Mouse (Mus musculus) hindbrain, embryonic 14.5 days (tissue): Measurements from ENCODE around the gene Stard5. TPM values are rescaled to one million over a fixed set of nuclear protein-coding genes. Genes with fewer than 3 reads are reported as not detected.

Experiments
- ATAC-seq: fragments of 200-750 bp; cut with Nextera tagmentation; 2 replicates; pipeline ENCODE4 v1.8.0; 2017; ENCODE audit warnings: moderate number of reproducible peaks, mild to moderate bottlenecking, moderate TSS enrichment, moderate library complexity; ENCODE audit not compliant: low FRiP score
- DNase-seq: peaks from one replicate; pipeline ENCODE4 v3.0.0-alpha.2; 2015; ENCODE audit warnings: low spot score
- H3K27ac ChIP-seq: fragments of 300-500 bp; sonication (generic); 2 replicates; pipeline ENCODE4 v1.5.1; 2014; ENCODE audit warnings: mild to moderate bottlenecking, moderate library complexity
- H3K27me3 ChIP-seq: fragments of 300-500 bp; sonication (generic); 2 replicates; pipeline ENCODE4 v1.6.1; 2014; ENCODE audit warnings: mild to moderate bottlenecking, low read length, mixed read lengths; ENCODE audit not compliant: control insufficient read depth, insufficient read depth
- H3K36me3 ChIP-seq: fragments of 300-500 bp; sonication (generic); replicated peaks from 2 replicates; pipeline ENCODE4 v1.6.1; 2014; ENCODE audit not compliant: control insufficient read depth, insufficient read depth
- H3K4me1 ChIP-seq: fragments of 300-500 bp; sonication (generic); replicated peaks from 2 replicates; pipeline ENCODE4 v1.6.1; 2014; ENCODE audit warnings: antibody characterized with exemption, low read length, mixed read lengths; ENCODE audit not compliant: control insufficient read depth, insufficient read depth
- H3K4me2 ChIP-seq: fragments of 300-500 bp; sonication (generic); replicated peaks from 2 replicates; pipeline ENCODE4 v1.6.1; 2014; ENCODE audit warnings: mild to moderate bottlenecking, moderate library complexity
- H3K4me3 ChIP-seq: fragments of 300-500 bp; sonication (generic); replicated peaks from 2 replicates; pipeline ENCODE4 v1.5.1; 2014; ENCODE audit warnings: mild to moderate bottlenecking, low read length
- H3K9ac ChIP-seq: fragments of 300-500 bp; sonication (generic); 2 replicates; pipeline ENCODE4 v1.6.1; 2014
- H3K9me3 ChIP-seq: fragments of 300-500 bp; sonication (generic); 2 replicates; pipeline ENCODE4 v1.6.1; 2016; ENCODE audit warnings: low read length; ENCODE audit not compliant: control insufficient read depth
- WGBS: fragments of 180-500 bp; shearing (Covaris S2); extraction: QIAGEN DNeasy Blood & Tissue Kit; methylation state at CpG from one replicate; pipeline ENCODE4 v1.1.7; 2014; 5-methylcytosine and 5-hydroxymethylcytosine counted together
- polyA plus RNA-seq: library from polyadenylated mRNA; unstranded; fragments of >200 nt; fragmentation: Nextera tagmentation; extraction: Ambion mirVana; gene quantifications from 2 replicates; pipeline ENCODE4 v1.2.1, GENCODE M21; 2014

Stard5 gene
- polyA plus RNA-seq, 1 experiment from 2014 or later: 5.6 TPM

- no peak overlapping the region for H3K9ac ChIP-seq
- no peaks in the 10 kb centered on the region for H3K9me3 ChIP-seq
- ATAC-seq: no peak
- DNase-seq: no peak
- H3K27me3 ChIP-seq: no peaks in the 10 kb centered on the region
- H3K4me1 ChIP-seq: no peaks in the 10 kb centered on the region
- H3K4me2 ChIP-seq: no peak overlapping the region
- H3K36me3 ChIP-seq: no peaks in the 10 kb centered on the region
- 92% methylated on average over 6 of the region's 6 CpGs for WGBS
- no peak overlapping the region for H3K27ac ChIP-seq
- H3K4me3 ChIP-seq: no peak overlapping the region
Observed at GRCm38 (mm10) chr7:83671573-83671972, 39.8 kb downstream of the Stard5 start.

- Histone ChIP-seq H3K4me1 (no peaks in the 10 kb centered on the region), H3K36me3 (no peaks in the 10 kb centered on the region), H3K4me2 (no peak overlapping the region), H3K9ac (no peak overlapping the region), H3K9me3 (no peaks in the 10 kb centered on the region), H3K27me3 (no peaks in the 10 kb centered on the region), H3K27ac (no peak overlapping the region), H3K4me3 (no peak overlapping the region)
- WGBS: 35% methylated on average over 5 of the region's 5 CpGs
- ATAC-seq (no peak), DNase-seq (peak; percentile 64)
Observed at GRCm38 (mm10) chr7:83675545-83676254, 43.9 kb downstream of the Stard5 start.

GRCm38 (mm10) chr7:83677296-83677695, 45.5 kb downstream of the Stard5 start:
- no peaks in the 10 kb centered on the region for H3K9me3 ChIP-seq
- H3K9ac ChIP-seq: no peak overlapping the region
- 86% methylated on average over 3 of the region's 3 CpGs for WGBS
- H3K36me3 ChIP-seq: no peaks in the 10 kb centered on the region
- H3K4me3 ChIP-seq: no peak overlapping the region
- DNase-seq (no peak), ATAC-seq (no peak)
- no peaks in the 10 kb centered on the region for H3K27me3 ChIP-seq
- H3K4me1 ChIP-seq: no peaks in the 10 kb centered on the region
- H3K27ac ChIP-seq: no peak overlapping the region
- H3K4me2 ChIP-seq: no peak overlapping the region

GRCm38 (mm10) chr7:83678506-83678905, 46.7 kb downstream of the Stard5 start:
- WGBS: 93% methylated on average over 4 of the region's 4 CpGs
- Histone ChIP-seq H3K9me3 (no peaks in the 10 kb centered on the region), H3K4me1 (no peaks in the 10 kb centered on the region), H3K4me3 (no peak overlapping the region), H3K36me3 (no peaks in the 10 kb centered on the region), H3K27ac (no peak overlapping the region), H3K4me2 (no peak overlapping the region), H3K27me3 (no peaks in the 10 kb centered on the region), H3K9ac (no peak overlapping the region)
- ATAC-seq (no peak), DNase-seq (no peak)

GRCm38 (mm10) chr7:83682640-83683274, 51.0 kb downstream of the Stard5 start:
- Histone ChIP-seq H3K4me2 (no peak overlapping the region), H3K4me1 (no peaks in the 10 kb centered on the region), H3K27me3 (no peaks in the 10 kb centered on the region), H3K9ac (no peak overlapping the region), H3K4me3 (no peak overlapping the region), H3K27ac (no peak overlapping the region), H3K9me3 (no peaks in the 10 kb centered on the region), H3K36me3 (no peaks in the 10 kb centered on the region)
- ATAC-seq: no peak
- DNase-seq: no peak
- 66% methylated on average over 6 of the region's 6 CpGs for WGBS

GRCm38 (mm10) chr7:83695449-83696212, 63.9 kb downstream of the Stard5 start:
- no peaks in the 10 kb centered on the region for H3K4me1 ChIP-seq
- H3K27ac ChIP-seq: no peak overlapping the region
- ATAC-seq: no peak
- no peak overlapping the region for H3K4me3 ChIP-seq
- H3K36me3 ChIP-seq: no peaks in the 10 kb centered on the region
- no peak overlapping the region for H3K4me2 ChIP-seq
- H3K9me3 ChIP-seq: no peaks in the 10 kb centered on the region
- WGBS: 32% methylated on average over 6 of the region's 6 CpGs
- no peak overlapping the region for H3K9ac ChIP-seq
- no peaks in the 10 kb centered on the region for H3K27me3 ChIP-seq
- DNase-seq: peak; percentile 75

GRCm38 (mm10) chr7:83699066-83699745, 67.4 kb downstream of the Stard5 start:
- H3K9me3 ChIP-seq: no peaks in the 10 kb centered on the region
- no peak overlapping the region for H3K27ac ChIP-seq
- no peak overlapping the region for H3K9ac ChIP-seq
- H3K4me1 ChIP-seq: no peaks in the 10 kb centered on the region
- no peak for DNase-seq
- H3K4me2 ChIP-seq: no peak overlapping the region
- ATAC-seq: no peak
- no peaks in the 10 kb centered on the region for H3K36me3 ChIP-seq
- no peaks in the 10 kb centered on the region for H3K27me3 ChIP-seq
- WGBS: 86% methylated on average over 6 of the region's 6 CpGs
- no peak overlapping the region for H3K4me3 ChIP-seq
